Mouse (Mus musculus): Measurements from ENCODE around the gene Myog. TPM values are rescaled to one million over a fixed set of nuclear protein-coding genes. Genes with fewer than 3 reads are reported as not detected.

Gene Myog
- polyA plus RNA-seq, 1 experiment: 0.11 TPM

DNA sequence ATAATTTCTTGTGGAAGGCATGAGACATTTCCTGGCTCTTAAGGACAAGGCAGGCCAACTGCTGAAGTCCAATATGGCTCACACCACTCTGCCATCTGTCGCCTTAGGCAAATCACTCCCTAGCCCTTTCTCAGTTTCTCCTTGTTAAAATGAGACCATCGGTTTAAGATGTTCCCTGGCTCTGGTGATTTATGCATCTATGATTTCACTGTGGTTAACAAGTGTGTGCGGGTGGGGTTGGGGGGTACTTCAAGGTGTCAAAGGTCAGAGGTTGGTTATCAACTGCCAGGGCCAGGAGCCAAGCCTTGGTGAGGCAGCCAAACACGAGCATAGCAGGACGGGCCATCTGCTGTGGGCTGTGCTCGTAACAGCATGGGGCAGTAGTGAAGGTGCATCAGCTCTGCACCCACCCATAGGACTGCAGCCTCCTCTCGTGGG lies 15.3 kb upstream of the Myog start:
- TF ChIP-seq CTCF (IDR thresholded peaks at IDR 0.05; ENCODE audit: control insufficient read depth, insufficient read depth, insufficient replicate concordance, low read depth, low read length) (no peak), POLR2A (IDR thresholded peaks at IDR 0.05; ENCODE audit: control insufficient read depth, low read depth, low read length) (no peak)
- no peaks in the 10 kb centered on the region for H3K27me3 ChIP-seq (ENCODE audit: control insufficient read depth, insufficient read depth, low read length)
- H3K36me3 ChIP-seq (ENCODE audit: control insufficient read depth, insufficient read depth, low read length): no peaks in the 10 kb centered on the region
- H3K4me3 ChIP-seq (ENCODE audit: control insufficient read depth, low read depth, low read length): no peak overlapping the region
- no peaks in the 10 kb centered on the region for H3K4me1 ChIP-seq (ENCODE audit: control insufficient read depth, insufficient read depth, low read length)
- H3K27ac ChIP-seq (ENCODE audit: control insufficient read depth, insufficient read depth, low read depth, low read length): no peak overlapping the region

DNA sequence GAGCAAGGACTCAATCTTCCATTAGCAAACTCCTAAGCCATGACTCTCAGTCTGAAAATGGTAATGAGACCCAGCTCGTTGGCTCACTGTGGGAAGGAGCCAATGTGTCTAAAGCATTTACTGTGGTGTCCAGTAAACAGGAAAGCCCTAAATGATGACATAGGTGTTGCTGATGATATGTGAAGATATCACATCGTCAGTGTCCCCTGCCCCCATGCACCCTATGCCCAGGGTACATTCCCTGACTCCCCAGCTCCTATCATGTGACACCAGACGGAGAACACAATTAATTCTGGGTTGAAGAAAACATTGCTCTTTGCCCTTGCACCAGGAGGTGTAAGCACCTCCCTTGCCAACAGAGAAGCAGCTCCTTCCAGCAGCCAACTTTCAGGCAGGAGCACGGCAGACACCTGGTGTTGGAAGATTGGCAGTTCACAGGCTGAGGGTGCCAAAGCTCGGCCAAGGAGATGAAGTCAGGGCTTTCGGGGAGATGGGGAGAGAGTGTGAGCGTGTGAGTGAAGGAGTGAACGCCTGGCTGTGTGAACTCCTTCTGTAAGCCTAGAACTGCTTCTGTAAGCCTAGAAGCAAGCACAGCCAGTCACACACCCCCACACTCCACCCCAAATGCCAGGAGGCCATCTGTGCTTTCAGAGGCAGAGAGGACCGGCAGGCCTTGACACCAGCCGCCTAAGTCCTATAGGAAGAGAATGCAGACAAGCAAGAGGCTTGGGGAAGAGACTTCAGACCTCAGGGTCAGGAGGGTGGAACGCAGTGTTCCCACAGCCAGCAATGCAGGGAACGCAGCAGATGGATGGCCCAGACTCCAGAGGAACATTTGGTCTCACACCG lies 13.9 kb upstream of the Myog start:
- H3K36me3 ChIP-seq (ENCODE audit: control insufficient read depth, insufficient read depth, low read length): no peaks in the 10 kb centered on the region
- no peaks in the 10 kb centered on the region for H3K27me3 ChIP-seq (ENCODE audit: control insufficient read depth, insufficient read depth, low read length)
- no peak for TF ChIP-seq POLR2A (IDR thresholded peaks at IDR 0.05; ENCODE audit: control insufficient read depth, low read depth, low read length)
- TF ChIP-seq CTCF (IDR thresholded peaks at IDR 0.05; ENCODE audit: control insufficient read depth, insufficient read depth, insufficient replicate concordance, low read depth, low read length): no peak
- H3K4me1 ChIP-seq (ENCODE audit: control insufficient read depth, insufficient read depth, low read length): no peaks in the 10 kb centered on the region
- no peak overlapping the region for H3K4me3 ChIP-seq (ENCODE audit: control insufficient read depth, low read depth, low read length)
- H3K27ac ChIP-seq (ENCODE audit: control insufficient read depth, insufficient read depth, low read depth, low read length): peak overlapping the region; percentile 60

DNA sequence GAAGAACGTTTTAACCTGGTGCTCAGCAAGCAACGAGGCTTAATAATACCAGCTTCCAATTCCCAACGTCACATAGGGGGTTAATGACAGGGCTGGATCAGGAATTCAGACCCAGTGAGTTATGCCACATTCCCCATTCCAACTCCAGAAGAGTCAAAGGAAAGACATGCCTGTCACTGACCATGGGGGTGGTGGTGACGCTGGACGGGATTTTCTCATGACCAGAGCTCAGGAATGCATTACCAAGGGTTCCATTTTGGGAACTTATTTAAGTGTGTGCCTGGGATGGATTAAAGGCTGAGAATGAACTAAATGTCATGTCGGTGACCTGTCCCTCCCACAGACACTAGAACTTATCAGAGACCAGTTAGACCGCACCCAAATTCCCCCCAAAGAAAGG lies 13.0 kb upstream of the Myog start:
- Histone ChIP-seq H3K36me3 (ENCODE audit: control insufficient read depth, insufficient read depth, low read length) (no peaks in the 10 kb centered on the region), H3K4me3 (ENCODE audit: control insufficient read depth, low read depth, low read length) (no peak overlapping the region), H3K27ac (ENCODE audit: control insufficient read depth, insufficient read depth, low read depth, low read length) (no peak overlapping the region), H3K27me3 (ENCODE audit: control insufficient read depth, insufficient read depth, low read length) (no peaks in the 10 kb centered on the region), H3K4me1 (ENCODE audit: control insufficient read depth, insufficient read depth, low read length) (no peaks in the 10 kb centered on the region)
- no peak for TF ChIP-seq POLR2A (IDR thresholded peaks at IDR 0.05; ENCODE audit: control insufficient read depth, low read depth, low read length)
- TF ChIP-seq CTCF (IDR thresholded peaks at IDR 0.05; ENCODE audit: control insufficient read depth, insufficient read depth, insufficient replicate concordance, low read depth, low read length): no peak

DNA sequence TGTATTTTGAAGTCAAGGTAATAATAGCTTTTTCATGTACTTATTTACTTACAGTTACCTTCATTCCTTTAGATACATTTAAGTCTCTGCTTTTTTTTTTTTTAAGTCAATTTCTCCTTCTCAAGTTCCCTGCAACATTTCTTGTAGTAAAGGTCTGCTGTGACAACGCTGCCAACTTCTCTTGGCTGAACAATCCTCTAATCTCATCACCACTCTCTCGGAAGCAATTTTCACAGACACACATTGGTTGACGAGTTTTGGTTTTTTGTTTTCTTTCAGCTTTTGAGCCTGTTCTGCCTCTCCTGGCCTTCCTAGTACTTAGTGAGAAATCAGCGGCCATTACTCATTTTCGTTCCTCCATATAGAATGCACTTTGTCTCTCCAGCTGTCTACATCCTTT lies 9.6 kb upstream of the Myog start:
- Histone ChIP-seq H3K27me3 (ENCODE audit: control insufficient read depth, insufficient read depth, low read length) (no peaks in the 10 kb centered on the region), H3K4me3 (ENCODE audit: control insufficient read depth, low read depth, low read length) (no peak overlapping the region), H3K36me3 (ENCODE audit: control insufficient read depth, insufficient read depth, low read length) (no peaks in the 10 kb centered on the region), H3K4me1 (ENCODE audit: control insufficient read depth, insufficient read depth, low read length) (no peaks in the 10 kb centered on the region), H3K27ac (ENCODE audit: control insufficient read depth, insufficient read depth, low read depth, low read length) (no peak overlapping the region)
- no peak for TF ChIP-seq CTCF (IDR thresholded peaks at IDR 0.05; ENCODE audit: control insufficient read depth, insufficient read depth, insufficient replicate concordance, low read depth, low read length)
- TF ChIP-seq POLR2A (IDR thresholded peaks at IDR 0.05; ENCODE audit: control insufficient read depth, low read depth, low read length): no peak

DNA sequence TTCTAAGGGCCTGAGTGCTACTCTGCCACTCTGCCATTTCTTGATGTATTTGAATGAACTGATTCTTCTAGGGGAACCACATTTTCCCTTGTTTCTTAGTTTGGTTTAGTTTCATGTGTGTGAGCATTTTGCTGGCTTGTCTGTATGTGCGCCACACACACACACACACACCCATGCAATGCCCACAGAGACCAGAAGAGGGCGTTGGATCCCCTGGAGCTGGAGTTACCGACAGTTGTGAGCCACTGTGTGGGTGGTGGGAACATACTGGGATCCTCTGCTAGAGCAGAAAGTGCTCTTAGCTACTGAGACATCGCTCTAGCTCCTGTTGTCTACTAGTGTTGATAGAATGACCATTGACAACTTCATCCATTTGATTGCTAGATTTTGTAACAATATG lies 8.2 kb upstream of the Myog start:
- H3K27me3 ChIP-seq (ENCODE audit: control insufficient read depth, insufficient read depth, low read length): no peaks in the 10 kb centered on the region
- no peak overlapping the region for H3K4me3 ChIP-seq (ENCODE audit: control insufficient read depth, low read depth, low read length)
- no peak for TF ChIP-seq POLR2A (IDR thresholded peaks at IDR 0.05; ENCODE audit: control insufficient read depth, low read depth, low read length)
- peak; percentile 48; the same call in 1 of the 2 replicates for TF ChIP-seq CTCF (IDR thresholded peaks at IDR 0.05; ENCODE audit: control insufficient read depth, insufficient read depth, insufficient replicate concordance, low read depth, low read length)
- H3K36me3 ChIP-seq (ENCODE audit: control insufficient read depth, insufficient read depth, low read length): no peaks in the 10 kb centered on the region
- H3K4me1 ChIP-seq (ENCODE audit: control insufficient read depth, insufficient read depth, low read length): no peaks in the 10 kb centered on the region
- H3K27ac ChIP-seq (ENCODE audit: control insufficient read depth, insufficient read depth, low read depth, low read length): no peak overlapping the region

DNA sequence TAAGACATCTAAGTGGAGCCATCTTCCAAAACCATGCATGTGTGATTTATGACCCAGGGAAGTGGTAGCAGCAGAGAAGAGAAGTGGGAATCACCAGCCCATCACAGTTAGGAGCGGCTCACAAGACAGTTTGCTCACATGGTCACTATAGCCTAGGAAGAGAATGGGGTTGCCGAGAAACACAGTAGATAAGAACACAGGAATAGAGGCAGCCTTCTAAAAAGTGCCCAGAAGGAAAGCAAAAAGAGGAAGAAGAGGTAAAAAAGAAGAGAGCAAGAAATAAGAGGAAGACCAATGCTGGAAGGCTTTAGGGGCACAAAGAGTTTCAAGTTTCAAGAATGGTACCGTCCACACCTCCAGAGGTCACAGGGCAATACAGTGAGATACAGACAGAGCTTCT lies 7.4 kb upstream of the Myog start:
- no peaks in the 10 kb centered on the region for H3K4me1 ChIP-seq (ENCODE audit: control insufficient read depth, insufficient read depth, low read length)
- no peaks in the 10 kb centered on the region for H3K27me3 ChIP-seq (ENCODE audit: control insufficient read depth, insufficient read depth, low read length)
- H3K4me3 ChIP-seq (ENCODE audit: control insufficient read depth, low read depth, low read length): no peak overlapping the region
- H3K36me3 ChIP-seq (ENCODE audit: control insufficient read depth, insufficient read depth, low read length): no peaks in the 10 kb centered on the region
- H3K27ac ChIP-seq (ENCODE audit: control insufficient read depth, insufficient read depth, low read depth, low read length): no peak overlapping the region
- no peak for TF ChIP-seq CTCF (IDR thresholded peaks at IDR 0.05; ENCODE audit: control insufficient read depth, insufficient read depth, insufficient replicate concordance, low read depth, low read length)
- no peak for TF ChIP-seq POLR2A (IDR thresholded peaks at IDR 0.05; ENCODE audit: control insufficient read depth, low read depth, low read length)

DNA sequence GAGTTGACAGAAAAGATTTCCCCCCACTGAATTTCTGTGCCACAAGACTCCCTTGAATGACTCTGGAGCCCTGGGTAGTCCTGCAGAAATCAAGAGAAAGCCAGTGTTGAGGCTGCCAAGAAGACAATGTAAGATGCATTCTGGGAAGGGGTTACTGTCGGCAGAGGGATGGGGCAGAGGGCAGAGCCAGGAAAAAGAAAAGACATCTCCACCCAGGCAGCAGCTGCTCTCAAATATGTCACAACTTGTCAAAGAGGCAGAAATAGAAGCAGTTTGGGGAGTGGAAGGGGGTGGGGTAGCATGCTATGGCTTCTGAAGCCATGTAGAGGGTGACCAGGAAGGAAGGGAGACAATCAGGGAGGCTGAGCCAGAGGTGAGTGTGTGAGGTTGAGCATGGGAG lies 6.7 kb upstream of the Myog start:
- Histone ChIP-seq H3K36me3 (ENCODE audit: control insufficient read depth, insufficient read depth, low read length) (no peaks in the 10 kb centered on the region), H3K4me3 (ENCODE audit: control insufficient read depth, low read depth, low read length) (no peak overlapping the region), H3K27ac (ENCODE audit: control insufficient read depth, insufficient read depth, low read depth, low read length) (no peak overlapping the region), H3K27me3 (ENCODE audit: control insufficient read depth, insufficient read depth, low read length) (no peaks in the 10 kb centered on the region), H3K4me1 (ENCODE audit: control insufficient read depth, insufficient read depth, low read length) (0 out of 2 replicates have a peak, but pooled peaks cover under 1% of the 10 kb centered on the region)
- TF ChIP-seq POLR2A (IDR thresholded peaks at IDR 0.05; ENCODE audit: control insufficient read depth, low read depth, low read length) (no peak), CTCF (IDR thresholded peaks at IDR 0.05; ENCODE audit: control insufficient read depth, insufficient read depth, insufficient replicate concordance, low read depth, low read length) (no peak)
